Mouse (Mus musculus): ENCODE results near the gene Fgfr2. TPM values are rescaled to one million over a fixed set of nuclear protein-coding genes. Genes with fewer than 3 reads are reported as not detected.
A peak's percentile ranks its signal among the peaks of the same experiment; 100 is the strongest.

Fgfr2 gene
- total RNA-seq, 1 experiment: 37.5 TPM

DNA sequence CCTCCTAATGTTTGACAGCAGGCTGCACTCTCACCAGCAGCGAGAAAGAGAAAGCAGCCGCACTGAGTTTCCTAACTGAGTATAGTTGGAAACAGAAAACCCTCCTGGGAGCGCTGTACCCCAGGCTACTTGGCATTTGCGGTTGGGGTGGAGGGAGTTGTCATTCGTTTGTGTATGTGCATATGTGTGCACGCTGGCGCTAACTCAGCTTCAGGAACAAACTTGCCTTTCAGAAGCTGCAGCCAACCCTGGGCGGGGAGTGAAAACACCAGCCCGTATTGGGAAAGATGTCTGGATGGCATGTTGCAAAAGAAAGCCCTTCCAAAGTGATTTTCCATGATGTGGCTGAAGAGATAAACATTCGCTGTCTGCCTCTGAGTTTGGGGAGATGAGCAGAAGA is 2546.2 kb downstream of the Fgfr2 start:
- in situ Hi-C loops (cut with MboI; ENCODE audit: low sequenced_read_pairs in 2 of 2, unreplicated experiment in 2 of 2): no loop called here
- Histone ChIP-seq H3K9ac (ENCODE audit: insufficient read depth, low read depth, low read length, poor library complexity, severe bottlenecking) (no peak overlapping the region), H3K27ac (ENCODE audit: insufficient read depth, low read depth, low read length, poor library complexity, severe bottlenecking) (no peak overlapping the region), H3K4me1 (ENCODE audit: control insufficient read depth in 2 of 2, insufficient read depth in 2 of 2, low read length in 2 of 2, poor library complexity in 1 of 2) (peaks cover 7 to 8% of the 10 kb centered on the region in 2 experiments; a peak in 2 of 4 replicates), H3K9me3 (ENCODE audit: control insufficient read depth, insufficient read depth, low read depth, low read length) (no peaks in the 10 kb centered on the region), H3K4me3 (ENCODE audit: insufficient read depth in 1 of 2, low read depth in 1 of 2, low read length in 2 of 2, poor library complexity in 1 of 2, severe bottlenecking in 1 of 2) (no peak overlapping the region), H3K36me3 (ENCODE audit: control insufficient read depth, insufficient read depth, low read length, poor library complexity, severe bottlenecking) (no peaks in the 10 kb centered on the region)
- TF ChIP-seq MAFK (IDR thresholded peaks at IDR 0.05; ENCODE audit: insufficient read depth, low read depth, low read length) (no peak), ZNF384 (IDR thresholded peaks at IDR 0.05; ENCODE audit: low read depth, low read length) (no peak), HCFC1 (IDR thresholded peaks at IDR 0.05; ENCODE audit: borderline replicate concordance, insufficient read depth, low read length) (no peak)
- no peak for DNase-seq (ENCODE audit: low read depth, low spot score)

DNA sequence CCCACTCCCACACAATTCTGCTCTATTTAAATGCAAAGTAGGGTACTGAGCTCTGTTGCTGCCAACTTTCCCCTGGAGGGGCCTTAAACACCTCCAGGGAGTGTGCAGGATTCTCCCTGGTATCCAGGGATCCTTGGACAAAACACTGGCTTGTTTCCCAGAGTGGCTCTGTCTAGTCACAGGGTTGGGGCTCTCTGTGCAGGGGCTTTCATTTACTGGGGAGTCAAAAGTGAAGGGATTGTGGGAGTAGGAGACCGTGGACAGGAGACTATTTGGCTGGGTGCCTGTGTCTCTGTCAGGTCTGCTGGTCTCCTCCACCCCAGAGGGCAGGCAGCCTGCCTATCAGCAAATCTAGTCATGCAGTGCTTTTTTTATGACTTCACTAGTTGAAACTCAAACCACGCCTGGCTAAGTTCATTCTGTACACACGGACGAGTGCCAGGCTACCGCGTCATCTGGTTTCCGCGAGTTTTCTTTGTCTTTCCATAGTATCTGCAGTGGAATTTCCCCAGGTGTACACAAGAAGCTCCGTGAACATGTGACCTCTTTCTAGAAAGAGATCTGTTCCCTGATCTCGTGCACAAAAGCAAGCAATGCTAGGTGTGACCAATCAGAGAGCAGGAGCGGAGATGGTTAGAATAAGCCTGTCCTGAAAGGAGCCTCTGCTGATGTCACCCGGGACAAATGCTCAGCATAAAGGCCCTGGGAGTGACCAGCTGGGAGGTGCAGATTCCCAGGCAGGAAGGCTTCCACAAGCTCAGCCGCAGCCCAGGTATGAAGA is 2548.7 kb downstream of the Fgfr2 start:
- Histone ChIP-seq H3K9me3 (ENCODE audit: control insufficient read depth, insufficient read depth, low read depth, low read length) (no peaks in the 10 kb centered on the region), H3K9ac (ENCODE audit: insufficient read depth, low read depth, low read length, poor library complexity, severe bottlenecking) (no peak overlapping the region), H3K4me3 (ENCODE audit: insufficient read depth in 1 of 2, low read depth in 1 of 2, low read length in 2 of 2, poor library complexity in 1 of 2, severe bottlenecking in 1 of 2) (peak overlapping the region in 1 of 2 experiments; percentile 30; a peak in 1 of 4 replicates), H3K4me1 (ENCODE audit: control insufficient read depth in 2 of 2, insufficient read depth in 2 of 2, low read length in 2 of 2, poor library complexity in 1 of 2) (peaks cover 7 to 8% of the 10 kb centered on the region in 2 experiments; a peak in 2 of 4 replicates), H3K36me3 (ENCODE audit: control insufficient read depth, insufficient read depth, low read length, poor library complexity, severe bottlenecking) (no peaks in the 10 kb centered on the region), H3K27ac (ENCODE audit: insufficient read depth, low read depth, low read length, poor library complexity, severe bottlenecking) (no peak overlapping the region)
- DNase-seq (ENCODE audit: low read depth, low spot score): peak; percentile 43
- TF ChIP-seq CHD2 (IDR thresholded peaks at IDR 0.05; ENCODE audit: low read depth, low read length) (no peak), MAFK (IDR thresholded peaks at IDR 0.05; ENCODE audit: insufficient read depth, low read depth, low read length) (no peak), HCFC1 (IDR thresholded peaks at IDR 0.05; ENCODE audit: borderline replicate concordance, insufficient read depth, low read length) (no peak), ZC3H11A (IDR thresholded peaks at IDR 0.05; ENCODE audit: borderline replicate concordance, low read depth, low read length) (no peak), ZNF384 (IDR thresholded peaks at IDR 0.05; ENCODE audit: low read depth, low read length) (peak; percentile 30; the same call in 1 of the 2 replicates)
- in situ Hi-C loops (cut with MboI; ENCODE audit: low sequenced_read_pairs in 2 of 2, unreplicated experiment in 2 of 2): no loop called here

DNA sequence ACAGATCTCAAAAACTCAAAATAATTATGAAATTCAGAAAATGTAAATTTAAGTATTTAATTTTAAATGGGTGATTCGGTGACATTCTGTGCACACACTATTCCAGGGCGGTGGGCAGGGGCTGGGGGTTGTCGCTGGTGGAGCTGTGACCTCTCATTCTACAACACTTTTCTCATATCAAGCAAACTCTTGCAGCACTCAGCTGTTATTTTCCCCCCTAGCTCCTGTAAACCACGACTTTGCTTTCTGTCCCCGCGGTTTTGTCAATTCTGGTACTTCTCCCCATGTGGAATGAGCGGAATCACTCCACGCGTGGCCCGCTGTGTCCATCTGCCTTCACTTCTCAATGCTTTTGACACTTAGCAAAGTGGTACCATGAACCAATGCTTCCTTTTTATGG is 2549.4 kb downstream of the Fgfr2 start:
- no peaks in the 10 kb centered on the region for H3K36me3 ChIP-seq (ENCODE audit: control insufficient read depth, insufficient read depth, low read length, poor library complexity, severe bottlenecking)
- no peak for DNase-seq (ENCODE audit: low read depth, low spot score)
- in situ Hi-C loops (cut with MboI; ENCODE audit: low sequenced_read_pairs in 2 of 2, unreplicated experiment in 2 of 2): no loop called here

DNA sequence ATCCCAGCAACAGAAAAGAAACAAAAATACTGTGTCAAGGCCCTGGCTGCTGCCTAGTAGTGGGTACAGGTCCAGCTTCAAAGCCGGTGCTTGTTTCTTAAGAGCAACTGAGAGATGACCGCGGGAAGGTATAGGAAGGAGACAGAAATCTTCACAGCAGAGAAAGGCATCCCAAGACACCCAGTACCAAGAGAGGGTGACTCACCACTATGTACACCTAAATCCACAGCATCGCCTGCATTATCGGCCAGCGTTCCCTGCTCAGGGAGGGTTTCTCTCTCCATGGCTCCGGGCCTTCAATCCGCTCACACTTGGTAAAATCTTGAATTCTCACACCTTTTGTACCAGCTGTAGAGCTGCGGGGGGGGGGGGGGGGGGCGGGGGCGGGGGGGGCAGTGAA is 2550.3 kb downstream of the Fgfr2 start, which contains the start of gene Nsmce4a:
Gene Nsmce4a (minus strand): TSS at position 298 of the 400 bp plus-strand sequence.
- Histone ChIP-seq H3K9ac (ENCODE audit: insufficient read depth, low read depth, low read length, poor library complexity, severe bottlenecking) (no peak within 1 kb of the TSS), H3K4me1 (ENCODE audit: control insufficient read depth in 2 of 2, insufficient read depth in 2 of 2, low read length in 2 of 2, poor library complexity in 1 of 2) (peaks cover 7 to 8% of the 10 kb centered on the region in 2 experiments; a peak in 2 of 4 replicates), H3K27ac (ENCODE audit: insufficient read depth, low read depth, low read length, poor library complexity, severe bottlenecking) (no peak within 1 kb of the TSS), H3K36me3 (ENCODE audit: control insufficient read depth, insufficient read depth, low read length, poor library complexity, severe bottlenecking) (no peaks in the 10 kb centered on the region), H3K9me3 (ENCODE audit: control insufficient read depth, insufficient read depth, low read depth, low read length) (no peaks in the 10 kb centered on the region), H3K4me3 (ENCODE audit: insufficient read depth in 1 of 2, low read depth in 1 of 2, low read length in 2 of 2, poor library complexity in 1 of 2, severe bottlenecking in 1 of 2) (no peak within 1 kb of the TSS)
- DNase-seq (ENCODE audit: low read depth, low spot score): no peak
- in situ Hi-C loops (cut with MboI; ENCODE audit: low sequenced_read_pairs in 2 of 2, unreplicated experiment in 2 of 2): no loop called here
- no peak for TF ChIP-seq MAFK (IDR thresholded peaks at IDR 0.05; ENCODE audit: insufficient read depth, low read depth, low read length)
- TF ChIP-seq CHD2 (IDR thresholded peaks at IDR 0.05; ENCODE audit: low read depth, low read length): no peak
- no peak for TF ChIP-seq ZC3H11A (IDR thresholded peaks at IDR 0.05; ENCODE audit: borderline replicate concordance, low read depth, low read length)
- TF ChIP-seq HCFC1 (IDR thresholded peaks at IDR 0.05; ENCODE audit: borderline replicate concordance, insufficient read depth, low read length): no peak
- no peak for TF ChIP-seq ZNF384 (IDR thresholded peaks at IDR 0.05; ENCODE audit: low read depth, low read length)

More for the DNA sequence above, 2549.4 kb downstream of the Fgfr2 start:
- Histone ChIP-seq H3K9ac (ENCODE audit: insufficient read depth, low read depth, low read length, poor library complexity, severe bottlenecking) (no peak overlapping the region), H3K27ac (ENCODE audit: insufficient read depth, low read depth, low read length, poor library complexity, severe bottlenecking) (no peak overlapping the region), H3K4me3 (ENCODE audit: insufficient read depth in 1 of 2, low read depth in 1 of 2, low read length in 2 of 2, poor library complexity in 1 of 2, severe bottlenecking in 1 of 2) (no peak overlapping the region), H3K4me1 (ENCODE audit: control insufficient read depth in 2 of 2, insufficient read depth in 2 of 2, low read length in 2 of 2, poor library complexity in 1 of 2) (peaks cover 7 to 8% of the 10 kb centered on the region in 2 experiments; a peak in 2 of 4 replicates), H3K9me3 (ENCODE audit: control insufficient read depth, insufficient read depth, low read depth, low read length) (no peaks in the 10 kb centered on the region)
- TF ChIP-seq ZNF384 (IDR thresholded peaks at IDR 0.05; ENCODE audit: low read depth, low read length): no peak
- no peak for TF ChIP-seq CHD2 (IDR thresholded peaks at IDR 0.05; ENCODE audit: low read depth, low read length)
- TF ChIP-seq ZC3H11A (IDR thresholded peaks at IDR 0.05; ENCODE audit: borderline replicate concordance, low read depth, low read length): no peak
- no peak for TF ChIP-seq MAFK (IDR thresholded peaks at IDR 0.05; ENCODE audit: insufficient read depth, low read depth, low read length)
- TF ChIP-seq HCFC1 (IDR thresholded peaks at IDR 0.05; ENCODE audit: borderline replicate concordance, insufficient read depth, low read length): no peak
